Mouse (Mus musculus) heart, embryonic 16.5 days (tissue): Measurements from ENCODE around the gene Themis. TPM values are rescaled to one million over a fixed set of nuclear protein-coding genes. Genes with fewer than 3 reads are reported as not detected.

Source experiments
- ATAC-seq: fragments of 200-750 bp; cut with Nextera tagmentation; replicated peaks from 2 replicates; pipeline ENCODE4 v1.8.0; 2017; ENCODE audit warnings: moderate number of reproducible peaks; ENCODE audit not compliant: insufficient read depth, low FRiP score; ENCODE audit errors: extremely low read depth
- H3K27ac ChIP-seq: fragments of 300-500 bp; sonication (generic); 2 replicates; pipeline ENCODE4 v1.5.1; 2014; ENCODE audit warnings: mild to moderate bottlenecking, low read length, control low read depth, moderate library complexity
- H3K27me3 ChIP-seq: fragments of 300-500 bp; sonication (generic); 2 replicates; pipeline ENCODE4 v1.6.1; 2014; ENCODE audit warnings: low read length, mixed read lengths; ENCODE audit not compliant: control insufficient read depth, insufficient read depth
- H3K36me3 ChIP-seq: fragments of 300-500 bp; sonication (generic); 2 replicates; pipeline ENCODE4 v1.6.1; 2014; ENCODE audit not compliant: control insufficient read depth, insufficient read depth
- H3K4me1 ChIP-seq: fragments of 300-500 bp; sonication (generic); 2 replicates; pipeline ENCODE4 v1.6.1; 2014; ENCODE audit warnings: low read length, mixed read lengths; ENCODE audit not compliant: control insufficient read depth, insufficient read depth
- H3K4me2 ChIP-seq: fragments of 300-500 bp; sonication (generic); 2 replicates; pipeline ENCODE4 v1.6.1; 2014; ENCODE audit warnings: low read depth, mild to moderate bottlenecking, control low read depth, low read length
- H3K4me3 ChIP-seq: fragments of 300-500 bp; sonication (generic); 2 replicates; pipeline ENCODE4 v1.5.1; 2014; ENCODE audit warnings: mild to moderate bottlenecking, control low read depth, low read length
- H3K9ac ChIP-seq: fragments of 300-500 bp; sonication (generic); 2 replicates; pipeline ENCODE4 v1.6.1; 2014; ENCODE audit warnings: low read length, control low read depth
- H3K9me3 ChIP-seq: fragments of 300-500 bp; sonication (generic); replicated peaks from 2 replicates; pipeline ENCODE4 v1.6.1; 2016; ENCODE audit warnings: low read length; ENCODE audit not compliant: control insufficient read depth
- WGBS: fragments of 180-500 bp; shearing (Covaris S2); extraction: QIAGEN DNeasy Blood & Tissue Kit; methylation state at CpG from one replicate; pipeline ENCODE4 v1.1.7; 2014; 5-methylcytosine and 5-hydroxymethylcytosine counted together
- polyA plus RNA-seq: library from polyadenylated mRNA; unstranded; fragments of >200 nt; fragmentation: Nextera tagmentation; extraction: Ambion mirVana; gene quantifications from 2 replicates; pipeline ENCODE4 v1.2.1, GENCODE M21; 2015

The Themis gene
- polyA plus RNA-seq, 1 experiment from 2014 or later = 7.0 TPM

DNA sequence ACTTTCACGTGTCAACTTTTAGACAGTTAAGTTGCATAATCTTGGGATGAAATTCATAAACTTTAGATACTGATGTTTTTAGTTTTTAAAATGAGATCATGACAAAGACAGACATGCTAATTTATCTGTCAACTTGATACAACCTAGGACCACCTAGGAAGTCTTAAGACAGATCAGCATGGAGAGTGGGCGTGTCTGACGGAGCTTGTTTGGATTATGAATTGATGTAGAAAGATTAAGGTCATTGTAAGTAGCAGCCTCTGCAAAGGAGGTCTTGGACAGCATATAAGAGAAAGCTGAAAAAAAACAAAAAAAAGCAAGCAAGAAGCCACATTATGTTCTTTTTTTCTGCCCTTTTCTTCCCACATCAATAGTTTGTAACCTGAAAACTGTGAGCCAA lies 154.2 kb downstream of the Themis start:
- no peak overlapping the region for H3K27ac ChIP-seq
- H3K4me1 ChIP-seq = no peaks in the 10 kb centered on the region
- no peaks in the 10 kb centered on the region for H3K36me3 ChIP-seq
- no peaks in the 10 kb centered on the region for H3K27me3 ChIP-seq
- 83% methylated on average over 3 of the region's 3 CpGs for WGBS
- H3K9me3 ChIP-seq = peaks cover 2% of the 10 kb centered on the region; the same call in 1 of the 2 replicates
- H3K4me3 ChIP-seq = no peak overlapping the region
- no peak overlapping the region for H3K4me2 ChIP-seq
- ATAC-seq = no peak
- no peak overlapping the region for H3K9ac ChIP-seq

DNA sequence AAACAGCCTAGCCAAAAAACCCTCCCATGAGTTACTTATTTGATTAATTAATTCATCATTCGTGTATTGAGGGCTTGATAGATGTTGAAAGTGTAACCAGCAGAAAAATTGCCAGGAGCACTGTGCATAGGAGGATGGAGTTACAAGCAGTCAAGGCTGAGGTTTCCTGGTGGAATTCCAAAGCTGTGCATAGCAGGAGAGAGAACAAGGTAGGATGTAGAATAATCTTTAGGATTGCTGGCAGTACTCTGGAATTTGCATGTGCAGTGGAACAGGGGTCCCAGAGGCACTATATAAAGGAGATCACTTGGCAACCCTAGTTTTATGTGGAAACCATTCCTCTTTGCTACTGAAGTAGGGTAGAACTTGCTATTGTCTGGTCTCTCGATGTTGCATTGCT lies 174.4 kb downstream of the Themis start:
- no peaks in the 10 kb centered on the region for H3K9me3 ChIP-seq
- H3K36me3 ChIP-seq = no peaks in the 10 kb centered on the region
- H3K27me3 ChIP-seq = no peaks in the 10 kb centered on the region
- 68% methylated on average over 2 of the region's 2 CpGs for WGBS
- H3K9ac ChIP-seq = no peak overlapping the region
- H3K4me2 ChIP-seq = no peak overlapping the region
- no peak overlapping the region for H3K27ac ChIP-seq
- ATAC-seq = no peak
- H3K4me3 ChIP-seq = no peak overlapping the region
- H3K4me1 ChIP-seq = no peaks in the 10 kb centered on the region; the same call in 1 of the 2 replicates

DNA sequence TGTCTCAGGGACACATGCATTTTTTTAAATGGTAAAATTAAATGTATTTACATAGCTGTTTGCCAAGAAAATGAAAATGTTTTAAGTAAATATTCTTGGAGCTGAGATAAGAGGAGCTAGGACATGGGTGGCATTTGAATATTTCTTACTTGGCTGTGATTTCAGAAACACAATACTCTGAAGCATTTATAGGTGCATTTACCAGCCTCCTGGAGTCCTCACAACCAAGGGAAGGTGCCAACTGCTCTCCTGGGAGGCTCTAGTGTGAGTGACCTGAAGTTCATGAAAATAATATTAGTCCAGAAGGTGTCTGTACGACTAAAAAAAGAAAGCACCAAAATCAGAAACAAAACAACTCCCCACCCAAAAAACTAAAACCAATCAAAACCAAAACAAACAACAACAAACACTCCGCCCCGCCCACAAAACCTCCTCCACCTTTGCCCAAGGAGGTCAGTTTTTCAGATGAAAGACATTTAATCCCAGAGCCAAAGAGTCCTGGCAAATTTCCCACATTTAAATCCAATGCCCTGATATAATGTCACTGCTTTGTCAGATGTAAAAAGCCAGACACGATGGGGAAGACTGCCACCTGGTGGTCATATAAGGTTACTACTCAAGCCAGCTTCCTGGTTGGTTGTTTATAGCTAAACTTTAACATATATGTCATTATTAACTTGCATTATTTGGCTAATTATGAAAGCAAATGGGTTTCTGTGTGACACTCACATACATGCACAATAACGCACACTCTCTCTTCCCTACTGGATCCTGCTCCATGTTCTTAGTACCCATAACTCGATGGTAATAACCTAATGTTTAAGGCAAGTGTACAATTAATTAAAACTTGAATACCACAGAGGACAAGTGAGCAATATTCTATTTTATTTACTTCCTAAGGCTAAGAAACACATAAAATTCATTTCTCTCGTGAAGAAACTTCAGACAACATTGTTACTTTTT lies 175.9 kb downstream of the Themis start:
- Histone ChIP-seq H3K9me3 (no peaks in the 10 kb centered on the region), H3K4me3 (no peak overlapping the region), H3K27ac (no peak overlapping the region), H3K4me1 (no peaks in the 10 kb centered on the region; the same call in 1 of the 2 replicates), H3K4me2 (peak overlapping the region; percentile 30; the same call in 1 of the 2 replicates), H3K36me3 (no peaks in the 10 kb centered on the region), H3K9ac (no peak overlapping the region; the same call in 1 of the 2 replicates), H3K27me3 (no peaks in the 10 kb centered on the region)
- no peak for ATAC-seq
- 23% methylated on average over 7 of the region's 7 CpGs for WGBS

DNA sequence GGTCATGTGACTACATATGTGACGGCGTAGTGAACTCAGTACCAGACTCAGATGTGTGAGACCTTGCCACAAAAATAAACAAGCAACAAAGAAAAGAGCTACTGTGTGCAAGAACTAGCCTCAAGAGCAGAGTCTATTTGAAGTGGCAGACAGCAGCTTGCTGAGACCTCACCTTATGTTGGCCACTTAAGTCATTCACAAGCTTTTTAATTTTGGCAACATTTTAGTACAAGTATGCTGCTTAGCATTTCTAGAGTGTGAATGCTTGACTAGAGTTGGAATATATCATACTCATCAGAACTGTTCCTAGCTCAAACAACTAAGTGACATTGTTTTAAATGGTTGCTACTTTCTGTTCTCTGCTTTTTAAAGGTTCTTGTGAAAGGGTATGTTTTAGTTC lies 188.0 kb downstream of the Themis start:
- Histone ChIP-seq H3K9ac (no peak overlapping the region), H3K4me1 (no peaks in the 10 kb centered on the region), H3K4me2 (no peak overlapping the region), H3K36me3 (no peaks in the 10 kb centered on the region), H3K27me3 (no peaks in the 10 kb centered on the region), H3K9me3 (no peaks in the 10 kb centered on the region), H3K4me3 (no peak overlapping the region), H3K27ac (no peak overlapping the region)
- ATAC-seq = no peak
- 93% methylated on average over 2 of the region's 2 CpGs for WGBS

DNA sequence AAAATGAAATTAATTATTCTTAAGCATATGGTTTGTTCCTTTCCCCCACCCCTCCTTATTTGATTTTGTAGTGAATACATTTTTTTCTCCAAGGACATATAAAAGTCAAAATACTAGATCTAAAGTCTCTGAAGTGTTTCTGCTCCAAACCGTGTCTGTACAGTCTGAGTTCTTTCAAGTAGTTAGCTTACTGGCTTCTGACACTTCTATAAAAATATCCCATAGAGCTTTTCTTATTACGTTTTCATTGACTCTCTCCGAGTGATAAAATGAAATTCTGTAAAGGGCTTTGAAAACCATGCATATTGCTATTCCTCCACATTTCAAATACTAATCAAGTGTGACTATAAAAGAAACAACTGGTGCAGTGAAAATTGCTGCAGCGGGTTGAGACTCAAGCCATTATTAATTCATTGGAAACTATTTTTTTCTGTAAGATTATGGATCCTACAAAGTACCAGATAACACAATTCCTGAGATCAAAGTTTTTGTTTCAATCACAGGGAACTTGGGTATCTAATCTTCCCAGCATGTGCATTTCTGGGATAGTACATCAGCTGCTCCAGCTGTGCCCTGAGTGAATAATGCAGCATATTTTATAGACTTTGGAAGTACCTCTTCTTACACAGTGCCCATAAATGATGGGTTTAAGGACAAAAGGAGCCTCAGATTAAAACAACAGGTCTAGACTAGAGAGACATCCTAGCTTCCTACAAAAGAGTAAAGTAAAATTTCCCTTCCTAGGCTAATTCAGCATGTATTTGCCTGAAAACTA lies 202.6 kb downstream of the Themis start:
- H3K9me3 ChIP-seq = no peaks in the 10 kb centered on the region
- H3K4me2 ChIP-seq = no peak overlapping the region
- peaks cover 2% of the 10 kb centered on the region; the same call in 1 of the 2 replicates for H3K4me1 ChIP-seq
- H3K36me3 ChIP-seq = no peaks in the 10 kb centered on the region
- H3K4me3 ChIP-seq = no peak overlapping the region
- WGBS = 71% methylated on average over 4 of the region's 4 CpGs
- H3K27ac ChIP-seq = no peak overlapping the region
- H3K9ac ChIP-seq = no peak overlapping the region
- no peaks in the 10 kb centered on the region for H3K27me3 ChIP-seq
- ATAC-seq = no peak

DNA sequence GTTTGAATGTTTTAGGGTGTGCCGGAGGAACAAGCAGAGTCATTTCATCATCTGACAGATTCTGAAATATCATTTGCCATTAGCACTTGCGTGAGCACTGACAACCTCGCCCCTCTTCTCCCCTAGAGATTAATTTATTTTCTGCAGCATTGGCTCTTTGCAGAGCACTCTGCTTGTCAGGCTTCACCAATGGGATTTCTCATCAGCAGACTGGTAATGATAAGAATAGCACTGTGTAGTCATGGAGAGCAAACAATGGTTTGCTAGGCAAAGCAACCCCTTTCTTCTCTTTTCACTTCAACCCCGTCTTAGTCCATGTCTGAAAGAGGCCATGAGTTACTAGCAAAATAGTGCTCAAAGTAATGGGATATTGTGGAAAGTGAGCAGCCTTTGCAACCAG lies 206.4 kb downstream of the Themis start:
- H3K27ac ChIP-seq = no peak overlapping the region
- no peak for ATAC-seq
- no peak overlapping the region for H3K4me2 ChIP-seq
- peaks cover 2% of the 10 kb centered on the region; the same call in 1 of the 2 replicates for H3K4me1 ChIP-seq
- H3K36me3 ChIP-seq = no peaks in the 10 kb centered on the region
- no peaks in the 10 kb centered on the region for H3K27me3 ChIP-seq
- 43% methylated on average over 4 of the region's 4 CpGs for WGBS
- H3K4me3 ChIP-seq = no peak overlapping the region
- H3K9me3 ChIP-seq = no peaks in the 10 kb centered on the region
- H3K9ac ChIP-seq = no peak overlapping the region

DNA sequence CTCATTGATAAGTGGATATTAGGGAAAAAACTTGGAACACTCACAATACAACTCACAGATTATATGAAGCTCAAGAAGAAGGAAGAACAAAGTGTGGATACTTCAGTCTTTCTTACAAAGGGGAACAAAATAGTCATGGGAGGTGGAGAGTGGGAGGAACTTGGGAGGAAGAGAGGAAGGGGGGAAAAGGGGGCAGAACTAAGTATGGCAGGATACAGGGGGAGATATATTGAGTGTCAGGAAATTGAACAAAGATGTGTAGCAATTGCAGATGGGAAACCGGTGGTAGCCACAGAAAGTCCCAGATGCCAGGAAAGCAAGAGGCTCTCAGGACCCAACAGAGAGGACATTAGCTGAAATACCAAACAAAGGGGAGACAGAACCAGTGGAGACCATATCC lies 219.5 kb downstream of the Themis start:
- Histone ChIP-seq H3K27me3 (no peaks in the 10 kb centered on the region), H3K4me2 (no peak overlapping the region), H3K4me1 (no peaks in the 10 kb centered on the region), H3K36me3 (no peaks in the 10 kb centered on the region), H3K9me3 (no peaks in the 10 kb centered on the region), H3K9ac (no peak overlapping the region), H3K27ac (no peak overlapping the region), H3K4me3 (no peak overlapping the region)
- 57% methylated on average over 1 of the region's 1 CpGs for WGBS
- ATAC-seq = no peak

DNA sequence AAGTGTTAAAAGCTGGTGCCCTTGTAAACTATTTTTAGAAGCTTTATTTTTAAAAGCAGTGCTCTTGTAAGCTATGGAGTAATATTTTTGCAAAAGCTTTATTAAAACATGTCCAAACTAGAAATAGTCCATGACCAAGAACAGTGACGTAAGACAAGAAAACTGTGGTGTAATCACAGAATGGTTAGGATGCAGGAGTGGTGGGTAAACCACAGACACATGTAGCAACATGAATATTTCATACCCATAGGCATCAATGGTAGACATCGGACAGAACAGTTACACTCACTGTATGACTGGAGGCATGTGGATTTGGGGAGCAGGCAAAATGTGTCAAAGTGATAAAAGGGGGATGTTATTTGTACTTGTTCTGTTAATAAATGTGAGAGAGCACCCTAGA lies 222.7 kb downstream of the Themis start:
- Histone ChIP-seq H3K27me3 (no peaks in the 10 kb centered on the region), H3K9me3 (no peaks in the 10 kb centered on the region), H3K36me3 (no peaks in the 10 kb centered on the region), H3K4me1 (no peaks in the 10 kb centered on the region), H3K4me2 (no peak overlapping the region), H3K27ac (no peak overlapping the region), H3K4me3 (no peak overlapping the region), H3K9ac (no peak overlapping the region)
- WGBS = 71% methylated on average over 2 of the region's 2 CpGs
- no peak for ATAC-seq

DNA sequence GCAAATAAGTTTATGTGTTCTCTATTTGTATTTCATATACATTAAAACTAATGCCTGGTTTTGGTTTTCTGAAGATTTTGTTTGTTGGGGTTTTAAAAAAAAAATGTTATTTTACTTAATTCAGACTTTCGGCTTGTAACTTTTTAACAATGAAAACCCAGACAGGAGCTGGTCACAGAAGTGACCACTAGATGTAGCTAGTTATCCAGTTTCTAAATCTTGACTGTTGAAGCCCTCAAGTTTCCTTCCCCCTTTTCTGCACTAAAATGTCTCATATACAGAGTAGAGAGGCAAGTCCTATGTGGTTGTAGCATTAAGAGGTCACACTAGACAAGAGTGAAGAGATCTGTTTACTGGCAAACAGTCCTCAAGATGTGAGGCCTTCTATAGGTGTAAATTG lies 230.2 kb downstream of the Themis start:
- WGBS = 49% methylated on average over 1 of the region's 1 CpGs
- no peaks in the 10 kb centered on the region for H3K36me3 ChIP-seq
- H3K9me3 ChIP-seq = no peaks in the 10 kb centered on the region
- no peak overlapping the region for H3K4me3 ChIP-seq
- no peaks in the 10 kb centered on the region for H3K27me3 ChIP-seq
- H3K4me1 ChIP-seq = no peaks in the 10 kb centered on the region
- no peak overlapping the region for H3K27ac ChIP-seq
- H3K9ac ChIP-seq = no peak overlapping the region
- no peak overlapping the region for H3K4me2 ChIP-seq
- no peak for ATAC-seq
